Comparison of ENCODE assay signal across 8 mouse cellular contexts in genomic region chr12:76837101-76837843, GRCm38 (mm10). TPM values are rescaled to one million over a fixed set of nuclear protein-coding genes. Genes with fewer than 3 reads are reported as not detected.
DNase-seq lines count a peak whose midpoint lies in the region; ATAC-seq lines count a peak whose summit lies in the region.

No protein-coding gene starts in this region.

- peak overlapping the region; percentile 72 for H3K4me2 ChIP-seq in intestine, embryonic 14.5 days (ENCODE audit: low read length)

- ATAC-seq in intestine, embryonic 14.5 days (replicated peaks; ENCODE audit: low FRiP score, low TSS enrichment, low read depth), result peak; percentile 99

- intact Hi-C loops in gastrocnemius, postnatal 14 days (cut with DNase I; ENCODE audit: low total_unique reads), result no loop called here
- intact Hi-C loops in left cerebral cortex, postnatal 14 days (cut with DNase I), result loop anchor here (5.0 to 10.0 kb wide), 3 partner anchors 40 to 1052 kb away; no protein-coding TSS in a partner anchor

- peaks cover 10% of the 10 kb centered on the region; the same call in 1 of the 2 replicates for H3K4me1 ChIP-seq in intestine, embryonic 14.5 days (replicated peaks; ENCODE audit: control insufficient read depth, insufficient read depth, low read length)

- peak overlapping the region; percentile 72 for H3K9ac ChIP-seq in intestine, embryonic 14.5 days (ENCODE audit: low read length)

- H3K27ac ChIP-seq in intestine, embryonic 14.5 days (ENCODE audit: low read depth), result no peak overlapping the region

- H3K27me3 ChIP-seq in intestine, embryonic 14.5 days (replicated peaks; ENCODE audit: control insufficient read depth, insufficient read depth, low read length), result no peaks in the 10 kb centered on the region

- peak; percentile 98 to 100 for DNase-seq in adrenal gland, adult (ENCODE audit: inconsistent age in 2 of 2, low spot score in 1 of 2)
- peak; percentile 98 for DNase-seq in embryo, embryonic 10.5 days (ENCODE audit: low spot score)
- peak; percentile 99 for DNase-seq in gastrocnemius, postnatal 14 days
- DNase-seq in intestine, embryonic 14.5 days (ENCODE audit: low spot score), result peak; percentile 99
- peak; percentile 97 to 98 for DNase-seq in left cerebral cortex, postnatal 14 days (ENCODE audit: low spot score in 2 of 2)
- DNase-seq in mesoderm, embryonic 11.5 days (ENCODE audit: low read depth, low spot score), result peak; percentile 96
- DNase-seq in right cerebral cortex, postnatal 36 days (ENCODE audit: low spot score in 2 of 2), result peak; percentile 97 to 99
- peak; percentile 98 for DNase-seq in yolk sac, embryonic 10.5 days (ENCODE audit: low spot score)

- WGBS in intestine, embryonic 14.5 days, result under 1% methylated on average over 43 of the region's 43 CpGs

- H3K9me3 ChIP-seq in intestine, embryonic 14.5 days (ENCODE audit: control insufficient read depth, low read length), result no peaks in the 10 kb centered on the region

- peak overlapping the region; percentile 83 for H3K4me3 ChIP-seq in intestine, embryonic 14.5 days (ENCODE audit: low read depth, low read length)

- H3K36me3 ChIP-seq in intestine, embryonic 14.5 days (ENCODE audit: control insufficient read depth, insufficient read depth, low read length), result no peaks in the 10 kb centered on the region

RNA-seq across cellular contexts. Expression of gene Rab15, which starts 14.6 kb away (rescaled TPM):
- total RNA-seq in gastrocnemius, postnatal 14 days (2021), result 10 to 100 TPM in 1 of 2 experiments, 1 to 10 TPM in 1; 6.9 to 10.4 TPM
- 22.3 and 23.3 TPM in 2 replicates for polyA plus RNA-seq in intestine, embryonic 14.5 days (2014; fragmentation: Nextera tagmentation; extraction: Ambion mirVana)
- 100 to 1,000 TPM; 234 to 269 TPM for total RNA-seq in left cerebral cortex, postnatal 14 days (2021)

RNA-seq across cellular contexts. Expression of gene Gpx2, which starts 41.9 kb away (rescaled TPM):
- not detected for total RNA-seq in gastrocnemius, postnatal 14 days (2021)
- 85.8 and 98.3 TPM in 2 replicates for polyA plus RNA-seq in intestine, embryonic 14.5 days (2014; fragmentation: Nextera tagmentation; extraction: Ambion mirVana)
- total RNA-seq in left cerebral cortex, postnatal 14 days (2021), result under 1 TPM; 0.55 to 0.97 TPM

Comparison
In these comparisons a context has a peak if more than half of its experiments do, and no peak if none do; other contexts are left out.
1. RNA of gene Rab15, which starts 14.6 kb away (total RNA-seq): 234 to 269 TPM in left cerebral cortex, postnatal 14 days; 6.9 to 10.4 TPM in gastrocnemius, postnatal 14 days; every median in the first group is over 10 times any median in the second.
2. Peak in every context shown above with its lines, with median percentiles within 50 percentile points of each other: DNase-seq.